Mouse (Mus musculus) ES-Bruce4 (cell line): ENCODE measurements around the gene Tbcd. TPM values are rescaled to one million over a fixed set of nuclear protein-coding genes. Genes with fewer than 3 reads are reported as not detected.

Experiments
- H3K27ac ChIP-seq: 2 replicates; pipeline ENCODE4 v1.5.1; 2012; ENCODE audit warnings: low read length, inconsistent platforms; ENCODE audit not compliant: insufficient read depth
- H3K27me3 ChIP-seq: 2 replicates; pipeline ENCODE4 v1.6.1; 2012; ENCODE audit warnings: mild to moderate bottlenecking, low read length, inconsistent platforms; ENCODE audit not compliant: control insufficient read depth, poor library complexity, insufficient read depth, severe bottlenecking
- H3K36me3 ChIP-seq: 2 replicates; pipeline ENCODE4 v1.6.1; 2012; ENCODE audit warnings: inconsistent platforms, mild to moderate bottlenecking, low read length, moderate library complexity; ENCODE audit not compliant: control insufficient read depth, poor library complexity, insufficient read depth, severe bottlenecking
- H3K4me1 ChIP-seq: one replicate; pipeline ENCODE4 v1.8.1; 2011; ENCODE audit warnings: low read length; ENCODE audit not compliant: control insufficient read depth, insufficient read depth
- H3K4me3 ChIP-seq: 2 replicates; pipeline ENCODE4 v1.5.1; 2011; ENCODE audit warnings: low read depth, mild to moderate bottlenecking, low read length
- H3K9ac ChIP-seq: 2 replicates; pipeline ENCODE4 v1.6.1; 2012; ENCODE audit warnings: low read depth, mild to moderate bottlenecking, inconsistent platforms; ENCODE audit not compliant: poor library complexity, severe bottlenecking
- H3K9me3 ChIP-seq: replicated peaks from 2 replicates; pipeline ENCODE4 v1.6.1; 2012; ENCODE audit warnings: mild to moderate bottlenecking, low read length, inconsistent platforms; ENCODE audit not compliant: control insufficient read depth, poor library complexity, insufficient read depth, severe bottlenecking
- CTCF ChIP-seq: IDR thresholded peaks from one replicate; pipeline ENCODE4 v1.8.1; 2011; ENCODE audit warnings: low read depth, low read length
- EP300 ChIP-seq: IDR thresholded peaks from 2 replicates; pipeline ENCODE4 v1.6.1; 2011; ENCODE audit warnings: low read depth, low read length; ENCODE audit not compliant: insufficient read depth
- POLR2A ChIP-seq: IDR thresholded peaks from one replicate; pipeline ENCODE4 v1.8.1; 2011; ENCODE audit warnings: low read length; ENCODE audit not compliant: insufficient read depth
- polyA plus RNA-seq: library from polyadenylated mRNA; stranded (reverse); fragments of >200 nt; gene quantifications from 2 replicates; pipeline ENCODE4 v1.2.4, GENCODE M21; 2011; ENCODE audit warnings: low read depth; ENCODE audit not compliant: missing spikeins, insufficient read depth, insufficient read length

The Tbcd gene
- polyA plus RNA-seq, 1 experiment: 49.7 TPM

DNA sequence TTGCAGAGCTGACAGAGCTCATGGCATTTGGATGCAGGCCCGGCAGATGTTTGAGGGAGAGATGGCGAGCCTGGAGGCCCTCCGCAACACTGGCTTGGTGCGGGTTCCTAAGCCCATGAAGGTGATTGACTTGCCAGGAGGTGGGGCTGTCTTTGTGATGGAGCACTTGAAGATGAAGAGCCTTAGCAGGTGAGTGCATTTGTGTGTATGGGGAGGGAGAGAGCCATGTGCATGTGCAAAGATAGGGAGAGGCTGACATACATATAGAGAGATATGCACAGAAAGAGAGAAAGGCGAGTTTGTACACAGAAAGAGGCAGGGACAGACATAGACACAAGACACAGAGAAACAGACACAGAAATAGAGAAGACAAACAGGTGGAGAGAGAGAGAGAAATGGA lies 14.5 kb upstream of the Tbcd start:
- Histone ChIP-seq H3K9me3 (no peaks in the 10 kb centered on the region), H3K9ac (no peak overlapping the region), H3K27ac (no peak overlapping the region), H3K27me3 (no peaks in the 10 kb centered on the region), H3K4me3 (no peak overlapping the region), H3K36me3 (no peaks in the 10 kb centered on the region), H3K4me1 (no peaks in the 10 kb centered on the region)
- TF ChIP-seq CTCF (no peak), EP300 (no peak), POLR2A (no peak)

DNA sequence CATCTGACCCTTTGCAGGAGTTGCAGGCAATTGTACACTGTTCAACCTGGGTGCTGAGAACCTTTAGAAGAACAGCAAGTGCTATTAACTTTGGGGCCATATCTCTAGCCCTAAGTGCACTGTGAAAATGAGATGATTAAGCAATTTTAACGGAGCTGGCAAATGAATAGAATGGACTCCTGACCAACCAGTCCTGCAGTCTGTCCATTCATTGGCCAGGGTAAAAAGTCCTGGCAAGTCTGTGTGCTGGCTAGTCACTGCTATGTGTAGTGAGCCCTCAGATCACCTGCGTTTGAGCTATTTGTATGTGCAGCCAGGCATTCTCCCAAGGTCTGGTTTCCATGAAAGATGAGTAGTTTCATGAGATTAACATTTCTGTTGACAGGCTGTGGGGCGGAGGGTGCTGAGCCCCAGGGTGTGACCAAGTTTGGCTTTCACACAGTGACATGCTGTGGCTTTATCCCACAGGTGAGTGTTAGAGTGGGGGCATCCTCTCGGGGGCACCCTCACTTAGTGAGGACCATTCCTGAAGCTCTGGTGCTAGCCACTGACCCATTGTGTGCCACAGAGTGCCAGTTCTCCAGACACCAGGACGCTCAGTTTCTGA lies 12.0 kb upstream of the Tbcd start:
- no peak overlapping the region for H3K4me3 ChIP-seq
- H3K27me3 ChIP-seq: no peaks in the 10 kb centered on the region
- TF ChIP-seq CTCF (no peak), POLR2A (no peak), EP300 (no peak)
- no peaks in the 10 kb centered on the region for H3K36me3 ChIP-seq
- no peak overlapping the region for H3K9ac ChIP-seq
- no peak overlapping the region for H3K27ac ChIP-seq
- no peaks in the 10 kb centered on the region for H3K9me3 ChIP-seq
- no peaks in the 10 kb centered on the region for H3K4me1 ChIP-seq

DNA sequence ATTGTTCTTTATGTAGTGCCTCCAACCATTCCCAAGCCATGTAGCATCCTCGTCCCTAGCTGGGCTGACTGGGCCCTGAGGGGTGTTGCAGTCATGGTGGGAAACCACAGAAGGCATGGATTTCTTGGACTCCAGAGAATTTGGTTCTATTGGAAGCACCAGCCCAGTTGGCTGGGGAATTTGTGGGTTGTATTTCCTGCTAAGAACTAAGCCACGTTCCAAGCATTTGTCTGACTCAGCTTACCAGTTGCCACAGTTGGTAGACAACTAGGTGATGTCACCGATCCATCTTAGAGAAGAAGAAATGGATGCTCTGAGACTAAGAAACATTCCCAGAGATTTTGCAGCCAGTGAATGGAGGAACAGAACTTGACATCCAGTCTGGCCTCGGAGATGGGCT lies 10.1 kb upstream of the Tbcd start:
- Histone ChIP-seq H3K9me3 (no peaks in the 10 kb centered on the region), H3K27me3 (no peaks in the 10 kb centered on the region), H3K4me3 (no peak overlapping the region), H3K4me1 (no peaks in the 10 kb centered on the region), H3K36me3 (no peaks in the 10 kb centered on the region), H3K9ac (no peak overlapping the region), H3K27ac (no peak overlapping the region)
- no peak for TF ChIP-seq EP300
- TF ChIP-seq CTCF: no peak
- TF ChIP-seq POLR2A: no peak

DNA sequence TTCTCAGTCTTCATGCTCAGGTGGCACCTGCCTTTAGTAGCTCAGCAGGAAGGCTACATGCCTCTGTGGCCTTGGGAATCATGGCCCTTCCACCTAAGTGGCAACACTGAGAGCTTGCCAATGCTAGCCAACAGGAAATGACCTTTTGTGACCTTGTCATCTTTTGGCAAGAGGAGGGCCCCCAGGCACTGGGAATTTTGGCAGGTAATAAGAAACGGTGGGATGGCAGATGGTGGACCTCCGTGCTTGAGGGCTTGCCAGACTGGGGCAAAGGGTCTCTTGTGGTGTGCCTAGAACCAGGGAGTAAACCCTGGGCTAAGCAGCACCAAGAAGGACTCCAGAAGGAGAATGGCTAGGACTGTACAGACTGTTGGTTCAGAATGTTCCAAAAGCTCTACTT lies 9.7 kb upstream of the Tbcd start:
- Histone ChIP-seq H3K36me3 (no peaks in the 10 kb centered on the region), H3K9me3 (no peaks in the 10 kb centered on the region), H3K4me1 (no peaks in the 10 kb centered on the region), H3K9ac (no peak overlapping the region), H3K27ac (no peak overlapping the region), H3K4me3 (no peak overlapping the region), H3K27me3 (no peaks in the 10 kb centered on the region)
- TF ChIP-seq CTCF (no peak), EP300 (no peak), POLR2A (no peak)

DNA sequence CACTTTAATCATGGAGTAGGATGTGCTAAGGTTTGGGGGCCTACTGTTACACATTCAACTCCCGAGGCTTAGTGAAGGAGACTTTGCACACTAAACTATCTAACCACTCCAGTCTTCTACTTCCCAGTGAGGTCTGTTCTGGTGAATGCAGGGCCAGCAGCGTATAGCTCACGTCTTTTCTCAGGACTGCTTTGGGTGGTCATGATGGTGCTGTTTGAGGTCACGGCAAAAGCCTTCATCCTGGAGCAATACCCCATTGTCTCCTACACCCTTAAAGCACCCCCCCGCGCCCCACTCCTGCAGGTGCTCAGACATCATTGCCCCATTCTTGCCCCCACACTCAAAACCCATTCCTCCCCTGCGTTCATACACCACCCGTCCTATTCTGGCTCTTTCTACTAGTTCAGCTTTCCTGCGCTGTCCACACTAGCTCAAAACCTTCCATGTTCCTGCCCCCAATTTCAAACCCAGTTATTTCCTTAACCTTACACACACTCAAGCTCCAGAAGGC lies 478 bp upstream of the Tbcd start:
- H3K4me1 ChIP-seq: no peaks in the 10 kb centered on the region
- H3K27me3 ChIP-seq: no peaks in the 10 kb centered on the region
- H3K4me3 ChIP-seq: peak overlapping the region; percentile 96
- H3K9me3 ChIP-seq: no peaks in the 10 kb centered on the region
- H3K9ac ChIP-seq: 0 out of 2 replicates have a peak overlapping the region, but pooled peaks have one; percentile 7
- no peak for TF ChIP-seq EP300
- TF ChIP-seq CTCF: no peak
- TF ChIP-seq POLR2A: no peak
- H3K27ac ChIP-seq: no peak overlapping the region
- no peaks in the 10 kb centered on the region for H3K36me3 ChIP-seq

DNA sequence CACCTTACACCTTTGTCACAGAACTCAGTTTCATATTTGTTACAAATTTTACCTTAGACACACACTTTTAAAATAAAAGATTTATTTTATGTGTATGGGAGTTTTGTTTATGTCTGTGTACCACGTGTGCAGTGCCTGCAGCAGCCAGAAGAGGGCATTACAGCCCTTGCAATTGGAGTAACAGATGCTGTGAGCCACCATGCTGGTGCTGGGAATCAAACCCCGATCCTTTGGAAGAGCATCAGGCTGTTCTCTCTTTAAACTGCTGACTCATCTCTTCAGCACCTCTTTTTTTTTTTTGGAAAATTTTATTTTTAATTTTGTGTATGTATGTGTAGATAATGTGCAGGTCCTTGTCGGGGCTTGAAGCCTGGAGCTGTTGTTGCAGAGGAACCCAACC lies 6.1 kb downstream of the Tbcd start:
- no peak overlapping the region for H3K27ac ChIP-seq
- H3K36me3 ChIP-seq: peaks cover 18% of the 10 kb centered on the region

More for the DNA sequence above, 6.1 kb downstream of the Tbcd start:
- Histone ChIP-seq H3K9me3 (no peaks in the 10 kb centered on the region), H3K4me3 (no peak overlapping the region), H3K27me3 (no peaks in the 10 kb centered on the region), H3K9ac (no peak overlapping the region), H3K4me1 (no peaks in the 10 kb centered on the region)
- TF ChIP-seq CTCF (peak; percentile 67), POLR2A (no peak), EP300 (no peak)
